Comparison of ENCODE assay signal across 8 mouse cellular contexts in the genomic region with DNA sequence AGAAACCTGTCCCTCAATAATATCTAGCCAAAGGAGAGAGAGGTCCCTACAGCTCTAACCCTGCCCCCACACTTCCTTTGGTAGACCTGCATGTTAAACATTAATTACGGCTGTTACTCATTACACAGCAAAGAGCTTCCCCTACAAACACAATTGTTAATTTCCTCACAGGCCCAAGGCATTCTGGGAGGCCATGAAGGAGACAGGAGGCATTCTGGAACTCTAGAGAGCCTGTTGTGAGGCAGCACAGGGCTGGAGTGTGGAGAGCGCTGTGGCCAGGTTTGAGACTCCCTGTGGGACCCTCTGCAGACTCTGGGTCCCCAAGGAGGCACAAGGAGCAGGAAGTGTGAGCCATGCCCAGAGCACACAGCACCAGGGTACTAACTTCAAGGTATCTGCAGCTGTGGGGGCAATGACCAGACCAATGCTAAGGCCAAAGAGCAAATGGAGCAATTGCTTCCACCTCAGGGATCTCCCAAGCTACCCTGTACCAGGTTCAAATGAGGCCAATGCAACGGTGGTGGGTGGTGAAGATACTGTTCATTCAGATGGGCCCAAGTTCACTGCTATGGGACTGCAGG. TPM values are rescaled to one million over a fixed set of nuclear protein-coding genes. Genes with fewer than 3 reads are reported as not detected.
DNase-seq lines count a peak whose midpoint lies in the region; ATAC-seq lines count a peak whose summit lies in the region.

No protein-coding gene starts in this region.

- H3K9ac ChIP-seq in heart, embryonic 15.5 days, result no peak overlapping the region
- H3K9ac ChIP-seq in midbrain, embryonic 13.5 days (replicated peaks), result no peak overlapping the region

- H3K4me2 ChIP-seq in heart, embryonic 15.5 days, result no peak overlapping the region
- H3K4me2 ChIP-seq in midbrain, embryonic 13.5 days (replicated peaks), result no peak overlapping the region

- H3K9me3 ChIP-seq in heart, embryonic 15.5 days (replicated peaks), result no peaks in the 10 kb centered on the region
- H3K9me3 ChIP-seq in midbrain, embryonic 13.5 days, result no peaks in the 10 kb centered on the region

- no peak overlapping the region for H3K4me3 ChIP-seq in heart, embryonic 15.5 days
- no peak overlapping the region for H3K4me3 ChIP-seq in midbrain, embryonic 13.5 days (replicated peaks)

- 78% methylated on average over 3 of the region's 3 CpGs for WGBS in heart, embryonic 15.5 days
- WGBS in midbrain, embryonic 13.5 days, result 87% methylated on average over 3 of the region's 3 CpGs

- peaks cover 52% of the 10 kb centered on the region for H3K4me1 ChIP-seq in heart, embryonic 15.5 days (replicated peaks)
- peaks cover 32% of the 10 kb centered on the region for H3K4me1 ChIP-seq in midbrain, embryonic 13.5 days (replicated peaks)

- peaks cover 6% of the 10 kb centered on the region; the same call in 1 of the 2 replicates for H3K36me3 ChIP-seq in heart, embryonic 15.5 days
- no peaks in the 10 kb centered on the region for H3K36me3 ChIP-seq in midbrain, embryonic 13.5 days

- no peak for DNase-seq in heart, adult 11 months
- DNase-seq in forelimb bud, embryonic 11.5 days (ENCODE audit: low read depth, low spot score), result peak; percentile 61
- DNase-seq in kidney, postnatal 36 days, result peak; percentile 76 to 92
- peak; percentile 32 to 39 for DNase-seq in lung, postnatal 4 days
- no peak for DNase-seq in embryo, embryonic 10.5 days (ENCODE audit: low spot score)

- no peaks in the 10 kb centered on the region for H3K27me3 ChIP-seq in heart, embryonic 15.5 days
- no peaks in the 10 kb centered on the region for H3K27me3 ChIP-seq in midbrain, embryonic 13.5 days

- no peak for ATAC-seq in heart, embryonic 15.5 days (replicated peaks; ENCODE audit: insufficient number of reproducible peaks, insufficient read depth, low FRiP score, low read depth)
- ATAC-seq in midbrain, embryonic 13.5 days, result no peak
- no peak for ATAC-seq in megakaryocyte, adult 5-6 weeks (ENCODE audit: poor library complexity, severe bottlenecking)

- peak overlapping the region; percentile 50; the same call in 1 of the 2 replicates for H3K27ac ChIP-seq in heart, embryonic 15.5 days
- no peak overlapping the region for H3K27ac ChIP-seq in midbrain, embryonic 13.5 days

RNA-seq across cellular contexts. Expression of gene Slc25a51, which starts 44.8 kb away (rescaled TPM):
- 71.7 and 74.2 TPM in 2 replicates for polyA plus RNA-seq in heart, embryonic 15.5 days (2015; fragmentation: Nextera tagmentation; extraction: Ambion mirVana)
- polyA plus RNA-seq in midbrain, embryonic 13.5 days (2015; fragmentation: Nextera tagmentation; extraction: Ambion mirVana), result 73.7 and 76.5 TPM in 2 replicates
- 29.2 and 29.3 TPM in 2 replicates for total RNA-seq in megakaryocyte, adult 5-6 weeks (2015)
- total RNA-seq in megakaryocyte, adult 5-6 weeks (2017), result 21.5 and 26.1 TPM in 2 replicates

Comparison
In these comparisons a context has a peak if more than half of its experiments do, and no peak if none do; other contexts are left out.
1. DNase-seq: peak in forelimb bud, embryonic 11.5 days (single experiment), kidney, postnatal 36 days (2 of 2) and lung, postnatal 4 days (2 of 2); none in heart, adult 11 months (single experiment) and embryo, embryonic 10.5 days (single experiment).